Mouse (Mus musculus) stomach, embryonic 15.5 days (tissue): ENCODE results near the gene Pfn3. TPM values are rescaled to one million over a fixed set of nuclear protein-coding genes. Genes with fewer than 3 reads are reported as not detected.
A peak's percentile ranks its signal among the peaks of the same experiment; 100 is the strongest.

ENCODE experiments used
- ATAC-seq: fragments of 200-750 bp; cut with Nextera tagmentation; 2 replicates; pipeline ENCODE4 v1.8.0; 2017; ENCODE audit warnings: low read depth, moderate number of reproducible peaks, moderate TSS enrichment; ENCODE audit not compliant: insufficient read depth, low FRiP score
- H3K27ac ChIP-seq: fragments of 300-500 bp; sonication (generic); 2 replicates; pipeline ENCODE4 v1.5.1; 2015; ENCODE audit warnings: mild to moderate bottlenecking, inconsistent platforms
- H3K27me3 ChIP-seq: fragments of 300-500 bp; sonication (generic); replicated peaks from 2 replicates; pipeline ENCODE4 v1.6.1; 2015; ENCODE audit warnings: inconsistent platforms
- H3K36me3 ChIP-seq: fragments of 300-500 bp; sonication (generic); 2 replicates; pipeline ENCODE4 v1.6.1; 2015; ENCODE audit warnings: inconsistent platforms
- H3K4me1 ChIP-seq: fragments of 300-500 bp; sonication (generic); 2 replicates; pipeline ENCODE4 v1.6.1; 2015; ENCODE audit warnings: inconsistent platforms
- H3K4me2 ChIP-seq: fragments of 300-500 bp; sonication (generic); 2 replicates; pipeline ENCODE4 v1.6.1; 2015; ENCODE audit warnings: mild to moderate bottlenecking, inconsistent platforms
- H3K4me3 ChIP-seq: fragments of 300-500 bp; sonication (generic); replicated peaks from 2 replicates; pipeline ENCODE4 v1.5.1; 2015; ENCODE audit warnings: inconsistent platforms
- H3K9ac ChIP-seq: fragments of 300-500 bp; sonication (generic); 2 replicates; pipeline ENCODE4 v1.6.1; 2015; ENCODE audit warnings: inconsistent platforms
- H3K9me3 ChIP-seq: fragments of 300-500 bp; sonication (generic); 2 replicates; pipeline ENCODE4 v1.6.1; 2016; ENCODE audit warnings: inconsistent platforms
- WGBS: fragments of 180-500 bp; shearing (Covaris S2); methylation state at CpG from one replicate; pipeline ENCODE4 v1.1.7; 2015; 5-methylcytosine and 5-hydroxymethylcytosine counted together
- microRNA-seq: library from miRNA; unstranded; fragments of <30 nt; microRNA quantifications from one replicate; pipeline ENCODE4, GENCODE M21; 2016
- polyA plus RNA-seq: library from polyadenylated mRNA; unstranded; fragments of >200 nt; fragmentation: Nextera tagmentation; extraction: Ambion mirVana; gene quantifications from 2 replicates; pipeline ENCODE4 v1.2.1, GENCODE M21; 2015

Pfn3 gene
- polyA plus RNA-seq, 1 experiment from 2014 or later = not detected

DNA sequence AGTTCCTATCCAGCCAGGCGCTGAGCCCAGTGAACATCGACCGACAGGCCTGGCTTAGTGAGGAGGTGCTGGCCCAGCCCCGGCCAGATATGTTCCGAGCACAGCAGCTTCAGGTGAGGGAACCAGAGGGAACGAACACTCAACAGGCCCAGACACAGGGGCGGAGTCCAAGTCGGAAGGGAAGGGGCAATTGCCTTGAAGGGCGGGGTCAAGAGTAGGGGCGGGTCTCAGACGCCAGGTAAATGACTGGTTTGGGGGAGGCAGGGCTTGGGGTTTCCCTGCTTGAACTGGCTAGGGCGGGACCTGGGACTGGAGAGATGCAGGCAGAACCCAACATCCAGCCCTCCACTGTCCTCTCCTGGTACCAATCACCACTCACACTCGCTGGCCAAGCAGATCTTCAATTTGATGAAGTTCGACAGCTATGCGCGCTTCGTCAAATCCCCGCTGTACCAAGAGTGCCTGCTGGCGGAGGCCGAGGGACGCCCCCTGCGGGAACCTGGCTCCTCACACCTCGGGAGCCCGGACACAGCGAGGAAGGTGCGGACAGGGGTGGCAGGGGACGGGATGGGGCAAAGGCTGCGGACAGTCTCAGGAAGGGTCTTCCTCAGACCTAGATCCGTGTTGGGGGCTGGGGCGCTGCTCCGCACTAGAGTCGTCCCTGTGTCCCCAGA is 36.0 kb downstream of the Pfn3 start:
- Histone ChIP-seq H3K9me3 (no peaks in the 10 kb centered on the region), H3K9ac (no peak overlapping the region), H3K4me2 (peak overlapping the region; percentile 34), H3K36me3 (no peaks in the 10 kb centered on the region), H3K27me3 (peaks cover 37% of the 10 kb centered on the region), H3K4me1 (peaks cover 6% of the 10 kb centered on the region; the same call in 1 of the 2 replicates), H3K4me3 (no peak overlapping the region), H3K27ac (no peak overlapping the region)
- peak; percentile 45 for ATAC-seq
- WGBS = 24% methylated on average over 32 of the region's 32 CpGs

DNA sequence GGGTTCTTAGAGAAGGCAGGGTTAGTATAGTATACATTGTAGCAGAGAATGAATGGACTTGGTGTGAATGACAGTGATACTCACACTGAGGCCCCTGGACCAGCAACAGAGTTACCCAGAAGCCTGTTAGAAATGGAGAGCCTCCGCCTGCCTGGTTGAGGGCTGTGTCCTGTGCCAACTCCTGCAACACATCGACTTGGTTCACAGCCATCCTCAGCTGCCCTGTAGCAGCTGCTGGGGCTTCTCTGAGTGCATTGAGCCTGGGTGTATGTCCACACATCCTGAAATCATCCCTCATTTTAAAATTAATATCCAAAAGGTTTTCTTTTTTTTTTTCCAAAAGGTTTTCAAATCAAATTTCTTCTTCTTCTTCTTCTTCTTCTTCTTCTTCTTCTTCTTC is 39.2 kb downstream of the Pfn3 start:
- Histone ChIP-seq H3K4me2 (no peak overlapping the region), H3K4me3 (no peak overlapping the region), H3K9me3 (no peaks in the 10 kb centered on the region), H3K27me3 (peaks cover 31% of the 10 kb centered on the region), H3K4me1 (peaks cover 6% of the 10 kb centered on the region; the same call in 1 of the 2 replicates), H3K36me3 (no peaks in the 10 kb centered on the region), H3K27ac (no peak overlapping the region), H3K9ac (no peak overlapping the region)
- no peak for ATAC-seq
- 68% methylated on average over 2 of the region's 2 CpGs for WGBS

GRCm38 (mm10) chr13:55374206-55374924 is 40.7 kb downstream of the Pfn3 start:
- Histone ChIP-seq H3K27ac (no peak overlapping the region), H3K4me1 (peaks cover 10% of the 10 kb centered on the region; the same call in 1 of the 2 replicates), H3K27me3 (peaks cover 19% of the 10 kb centered on the region), H3K36me3 (no peaks in the 10 kb centered on the region), H3K9ac (no peak overlapping the region), H3K4me3 (no peak overlapping the region), H3K4me2 (no peak overlapping the region), H3K9me3 (no peaks in the 10 kb centered on the region)
- no peak for ATAC-seq
- WGBS = 55% methylated on average over 6 of the region's 6 CpGs

DNA sequence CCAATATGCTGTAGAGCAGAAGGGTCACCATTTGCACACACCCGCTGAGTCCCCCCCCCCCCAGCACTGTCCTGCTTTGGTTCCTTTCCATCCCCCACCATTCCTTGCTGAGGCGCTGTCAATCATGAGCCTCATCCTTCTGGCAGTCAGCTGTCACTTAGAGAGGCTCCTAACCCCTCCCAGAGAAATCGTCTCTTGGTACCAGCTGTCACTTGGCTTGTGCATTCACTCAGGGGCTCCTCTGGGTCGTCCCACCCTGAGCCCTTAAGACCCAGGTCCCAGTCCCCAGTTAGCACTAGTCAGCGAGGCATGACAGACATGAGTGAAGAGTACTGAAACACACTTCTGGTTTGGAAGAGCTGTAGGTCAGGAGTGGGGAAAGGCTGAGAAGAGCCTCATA is 43.3 kb downstream of the Pfn3 start:
- Histone ChIP-seq H3K27me3 (no peaks in the 10 kb centered on the region; the same call in 1 of the 2 replicates), H3K36me3 (no peaks in the 10 kb centered on the region)
- no peak for ATAC-seq

DNA sequence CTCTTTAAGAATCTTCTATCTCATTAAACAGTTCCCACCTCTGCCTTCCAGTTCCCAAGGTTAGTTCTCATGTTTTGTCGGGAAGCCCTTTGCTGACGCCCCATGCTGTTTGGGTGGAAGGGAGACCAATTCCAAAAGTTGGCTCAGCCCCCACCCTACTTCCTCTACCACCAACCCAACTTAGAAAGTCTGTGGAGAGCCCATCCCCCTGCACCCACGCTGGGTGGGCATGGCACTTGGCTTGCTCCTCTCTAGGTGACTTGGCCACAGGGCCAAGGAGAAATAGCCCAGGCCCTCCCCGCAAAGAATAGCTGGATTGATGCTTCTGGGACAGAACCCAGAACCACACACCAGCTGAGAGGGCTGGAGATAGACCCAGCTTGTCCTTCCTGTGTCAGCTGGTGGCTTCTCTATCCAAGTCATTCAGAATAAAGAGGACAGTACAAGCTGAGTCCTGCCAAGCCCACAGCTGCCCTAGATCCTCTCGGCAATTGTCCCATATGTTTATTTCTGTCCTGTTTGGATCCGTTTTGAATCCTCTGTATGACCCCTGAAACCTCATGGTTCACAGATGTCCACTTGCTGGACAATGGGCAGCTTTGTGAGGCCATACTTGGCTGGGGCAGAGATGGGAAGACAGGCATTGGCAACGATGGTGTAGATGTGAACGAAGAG is 43.9 kb downstream of the Pfn3 start:
- H3K9ac ChIP-seq = no peak overlapping the region
- ATAC-seq = no peak
- WGBS = 66% methylated on average over 8 of the region's 8 CpGs
- H3K36me3 ChIP-seq = no peaks in the 10 kb centered on the region
- H3K4me1 ChIP-seq = 0 out of 2 replicates have a peak, but pooled peaks cover 5% of the 10 kb centered on the region
- H3K4me2 ChIP-seq = 0 out of 2 replicates have a peak overlapping the region, but pooled peaks have one; percentile 8
- no peak overlapping the region for H3K27ac ChIP-seq
- H3K4me3 ChIP-seq = no peak overlapping the region
- H3K9me3 ChIP-seq = no peaks in the 10 kb centered on the region
- no peaks in the 10 kb centered on the region; the same call in 1 of the 2 replicates for H3K27me3 ChIP-seq

More for the DNA sequence above, 43.3 kb downstream of the Pfn3 start:
- 0 out of 2 replicates have a peak, but pooled peaks cover 5% of the 10 kb centered on the region for H3K4me1 ChIP-seq
- H3K4me3 ChIP-seq = no peak overlapping the region
- H3K4me2 ChIP-seq = no peak overlapping the region
- no peak overlapping the region for H3K27ac ChIP-seq
- H3K9ac ChIP-seq = no peak overlapping the region
- WGBS = 56% methylated on average over 5 of the region's 5 CpGs
- H3K9me3 ChIP-seq = no peaks in the 10 kb centered on the region

DNA sequence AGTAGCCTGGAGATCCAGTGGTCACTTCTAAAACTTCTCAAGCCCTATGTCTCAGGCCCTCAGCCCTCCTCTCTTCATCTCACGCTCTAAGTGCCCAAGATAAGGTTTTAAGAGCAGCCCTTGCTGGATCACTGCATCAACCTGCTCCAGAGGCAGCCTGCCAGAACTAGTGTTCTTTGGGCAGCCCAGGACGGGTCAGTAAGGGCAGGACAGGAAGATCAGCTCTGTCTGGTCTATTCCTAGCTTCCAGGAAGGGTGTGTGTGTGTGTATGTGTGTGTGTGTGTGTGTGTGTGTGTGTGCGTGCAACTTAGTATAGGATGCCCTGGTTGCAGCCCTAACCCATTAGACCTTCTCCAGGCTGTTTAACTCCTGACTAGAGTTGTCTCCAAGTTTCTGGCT is 44.8 kb downstream of the Pfn3 start:
- Histone ChIP-seq H3K9ac (no peak overlapping the region), H3K9me3 (no peaks in the 10 kb centered on the region), H3K27ac (no peak overlapping the region), H3K4me2 (no peak overlapping the region), H3K4me3 (peak overlapping the region; percentile 13), H3K4me1 (0 out of 2 replicates have a peak, but pooled peaks cover 5% of the 10 kb centered on the region), H3K36me3 (no peaks in the 10 kb centered on the region), H3K27me3 (no peaks in the 10 kb centered on the region; the same call in 1 of the 2 replicates)
- ATAC-seq = no peak
- 60% methylated on average over 3 of the region's 3 CpGs for WGBS

- Histone ChIP-seq H3K27ac (0 out of 2 replicates have a peak within 1 kb of the TSS, but pooled peaks have one; percentile 52), H3K4me3 (peak within 1 kb of the TSS; percentile 13), H3K4me2 (0 out of 2 replicates have a peak within 1 kb of the TSS, but pooled peaks have one; percentile 10), H3K27me3 (no peaks in the 10 kb centered on the region; the same call in 1 of the 2 replicates), H3K9ac (no peak within 1 kb of the TSS), H3K9me3 (no peaks in the 10 kb centered on the region), H3K36me3 (no peaks in the 10 kb centered on the region), H3K4me1 (0 out of 2 replicates have a peak, but pooled peaks cover 5% of the 10 kb centered on the region)
- no peak for ATAC-seq
- WGBS = 57% methylated on average over 13 of the region's 13 CpGs
Measured at GRCm38 (mm10) chr13:55369531-55370114, 45.4 kb downstream of the Pfn3 start, which contains the start of gene Rgs14. Gene Rgs14, plus strand, starts transcription at chr13:55369732.

GRCm38 (mm10) chr13:55368401-55368800 is 46.6 kb downstream of the Pfn3 start:
- Histone ChIP-seq H3K4me3 (no peak overlapping the region), H3K4me2 (no peak overlapping the region), H3K27me3 (no peaks in the 10 kb centered on the region; the same call in 1 of the 2 replicates), H3K9me3 (no peaks in the 10 kb centered on the region), H3K36me3 (no peaks in the 10 kb centered on the region), H3K4me1 (0 out of 2 replicates have a peak, but pooled peaks cover 5% of the 10 kb centered on the region), H3K9ac (no peak overlapping the region), H3K27ac (no peak overlapping the region)
- ATAC-seq = no peak
- WGBS = 64% methylated on average over 7 of the region's 7 CpGs

Small RNA genes lying within 50 kb of the gene (microRNA-seq; reads per million reads assigned to microRNA genes)
- 0.58 reads per million for gene Mir6943

Other genes with a start within 250 kb of the Pfn3 start
- 57.0 and 61.1 TPM in 2 replicates for gene Nsd1, start 205.4 kb downstream of the Pfn3 start, polyA plus RNA-seq
- gene Prelid1, start 94.7 kb downstream of the Pfn3 start, polyA plus RNA-seq = 447 and 473 TPM in 2 replicates
- 89.8 and 93.2 TPM in 2 replicates for gene Rab24, start 93.3 kb downstream of the Pfn3 start, polyA plus RNA-seq
- gene Mxd3, start 85.4 kb downstream of the Pfn3 start, polyA plus RNA-seq = 29.2 and 32.1 TPM in 2 replicates
- gene Lman2, start 52.4 kb downstream of the Pfn3 start, polyA plus RNA-seq = 114 and 127 TPM in 2 replicates
- gene Rgs14, start 45.5 kb downstream of the Pfn3 start, polyA plus RNA-seq = 1.3 and 1.5 TPM in 2 replicates
- 0.06 and 0.17 TPM in 2 replicates for gene Slc34a1, start 17.0 kb downstream of the Pfn3 start, polyA plus RNA-seq
- 2.5 and 6.8 TPM in 2 replicates for gene F12, start 11.6 kb upstream of the Pfn3 start, polyA plus RNA-seq
- 39.1 and 40.7 TPM in 2 replicates for gene Grk6, start 29.8 kb upstream of the Pfn3 start, polyA plus RNA-seq
- gene Prr7, start 49.0 kb upstream of the Pfn3 start, polyA plus RNA-seq = 0.72 and 0.85 TPM in 2 replicates
- 110 and 115 TPM in 2 replicates for gene Dbn1, start 72.9 kb upstream of the Pfn3 start, polyA plus RNA-seq
- 198 and 218 TPM in 2 replicates for gene Pdlim7, start 98.4 kb upstream of the Pfn3 start, polyA plus RNA-seq
- gene Dok3, start 114.1 kb upstream of the Pfn3 start, polyA plus RNA-seq = 4.3 and 5.3 TPM in 2 replicates
- gene Ddx41, start 121.4 kb upstream of the Pfn3 start, polyA plus RNA-seq = 52.7 and 54.5 TPM in 2 replicates
- gene Fam193b, start 155.9 kb upstream of the Pfn3 start, polyA plus RNA-seq = 29.1 and 32.1 TPM in 2 replicates
- 150 and 156 TPM in 2 replicates for gene Tmed9, start 158.5 kb upstream of the Pfn3 start, polyA plus RNA-seq
- 24.6 and 26.3 TPM in 2 replicates for gene B4galt7, start 184.7 kb upstream of the Pfn3 start, polyA plus RNA-seq
- 49.2 and 53.0 TPM in 2 replicates for gene Caml, start 207.8 kb upstream of the Pfn3 start, polyA plus RNA-seq
- gene Ddx46, start 219.8 kb upstream of the Pfn3 start, polyA plus RNA-seq = 31.6 and 33.5 TPM in 2 replicates